Mouse (Mus musculus): ENCODE measurements around the gene Ssb. TPM values are rescaled to one million over a fixed set of nuclear protein-coding genes. Genes with fewer than 3 reads are reported as not detected.
"Not testable (repeated sequence)": the region's sequence is repeated elsewhere in the genome, so short reads cannot be mapped to it uniquely, and the experiment has no call there.

Ssb gene
- polyA plus RNA-seq, 1 experiment from 2014 or later = 426 TPM

DNA sequence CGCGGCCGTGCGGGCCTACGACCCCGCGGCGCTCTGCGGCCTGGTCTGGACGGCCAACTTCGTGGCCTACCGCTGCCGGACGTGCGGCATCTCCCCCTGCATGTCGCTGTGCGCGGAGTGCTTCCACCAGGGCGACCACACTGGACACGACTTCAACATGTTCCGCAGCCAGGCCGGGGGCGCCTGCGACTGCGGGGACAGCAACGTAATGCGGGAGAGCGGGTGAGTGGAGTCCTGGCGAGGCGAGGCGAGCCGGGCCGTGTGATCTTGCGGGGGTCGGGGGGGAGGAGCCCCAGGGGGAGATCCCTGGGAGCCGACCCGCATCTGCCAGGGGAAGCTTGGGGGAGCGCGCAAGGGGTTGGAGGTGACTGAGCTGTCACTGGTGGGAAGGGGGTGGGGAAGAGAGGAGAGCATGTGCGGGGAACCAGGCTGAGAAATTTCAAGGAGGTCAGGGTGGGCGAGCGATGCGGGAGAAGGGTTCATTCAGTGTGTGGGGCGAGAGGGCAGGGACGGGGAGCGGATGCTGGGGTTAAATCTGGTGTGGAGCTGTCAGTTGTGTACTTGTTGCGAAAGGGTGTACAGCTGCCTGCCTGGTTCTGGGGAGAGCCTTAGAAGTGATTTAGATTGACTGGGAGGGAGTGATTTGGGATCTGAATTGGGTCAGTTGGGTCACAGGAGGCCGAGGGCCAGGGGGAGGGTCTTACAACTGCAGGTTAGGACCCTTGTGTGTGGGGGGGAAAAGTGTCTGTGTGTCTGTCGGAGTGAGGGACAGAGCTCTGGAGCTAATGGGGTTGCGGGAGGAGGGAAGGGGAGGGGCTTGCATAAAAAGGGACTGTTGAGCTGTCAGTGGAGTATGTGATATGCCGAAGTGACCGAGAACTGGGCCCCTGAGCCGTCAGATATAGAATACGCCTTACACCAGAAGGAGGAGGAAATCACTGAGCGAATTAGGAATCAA, 36.5 kb downstream of the Ssb start:
- Histone ChIP-seq H3K4me2 (ENCODE audit: low read depth, severe bottlenecking) (peak overlapping the region; percentile 93), H3K4me3 (ENCODE audit: low read depth, low read length) (peak overlapping the region; percentile 97), H3K27me3 (ENCODE audit: control insufficient read depth, insufficient read depth, low read length) (no peaks in the 10 kb centered on the region), H3K36me3 (ENCODE audit: control insufficient read depth, insufficient read depth, low read length) (no peaks in the 10 kb centered on the region; the same call in 1 of the 2 replicates), H3K9ac (ENCODE audit: low read length) (peak overlapping the region; percentile 99), H3K9me3 (ENCODE audit: control insufficient read depth, low read length) (no peaks in the 10 kb centered on the region), H3K4me1 (ENCODE audit: control insufficient read depth, insufficient read depth, low read length) (peaks cover 6% of the 10 kb centered on the region; the same call in 1 of the 2 replicates), H3K27ac (replicated peaks; ENCODE audit: low read depth, low read length) (peak overlapping the region; percentile 87)
- ATAC-seq (ENCODE audit: insufficient number of reproducible peaks, low FRiP score, low TSS enrichment, low read depth) (peak; percentile 26), DNase-seq (ENCODE audit: low spot score) (peak; percentile 69)
- 1% methylated on average over 51 of the region's 55 CpGs for WGBS

DNA sequence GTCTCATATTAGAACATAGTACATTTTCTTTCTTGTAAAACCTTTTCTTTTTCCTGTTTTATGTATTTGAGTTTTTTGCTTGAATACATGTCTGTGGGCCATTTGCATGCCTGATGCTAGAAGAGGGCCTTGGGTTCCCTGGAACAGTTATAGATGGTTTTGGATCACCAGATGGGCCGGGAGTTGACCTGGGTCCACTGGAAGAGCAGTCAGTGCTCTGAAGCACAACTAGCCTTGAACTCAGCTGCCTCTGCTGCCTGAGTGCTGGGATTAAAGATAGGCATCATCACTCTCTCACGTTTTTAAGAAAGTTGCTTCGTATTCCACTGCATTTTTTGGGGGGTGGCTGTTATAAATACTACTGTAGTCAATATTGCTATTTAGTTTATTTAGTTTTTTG, 42.2 kb downstream of the Ssb start:
- no peak overlapping the region for H3K27ac ChIP-seq (replicated peaks; ENCODE audit: low read depth, low read length)
- no peaks in the 10 kb centered on the region for H3K27me3 ChIP-seq (ENCODE audit: control insufficient read depth, insufficient read depth, low read length)
- H3K4me1 ChIP-seq (ENCODE audit: control insufficient read depth, insufficient read depth, low read length) = peaks cover under 1% of the 10 kb centered on the region; the same call in 1 of the 2 replicates
- H3K4me3 ChIP-seq (ENCODE audit: low read depth, low read length) = no peak overlapping the region
- DNase-seq (ENCODE audit: low spot score) (no peak), ATAC-seq (ENCODE audit: insufficient number of reproducible peaks, low FRiP score, low TSS enrichment, low read depth) (no peak)
- WGBS = 86% methylated on average over 3 of the region's 3 CpGs
- no peaks in the 10 kb centered on the region for H3K9me3 ChIP-seq (ENCODE audit: control insufficient read depth, low read length)
- H3K4me2 ChIP-seq (ENCODE audit: low read depth, severe bottlenecking) = no peak overlapping the region
- no peak overlapping the region for H3K9ac ChIP-seq (ENCODE audit: low read length)
- H3K36me3 ChIP-seq (ENCODE audit: control insufficient read depth, insufficient read depth, low read length) = peaks cover 2% of the 10 kb centered on the region; the same call in 1 of the 2 replicates

DNA sequence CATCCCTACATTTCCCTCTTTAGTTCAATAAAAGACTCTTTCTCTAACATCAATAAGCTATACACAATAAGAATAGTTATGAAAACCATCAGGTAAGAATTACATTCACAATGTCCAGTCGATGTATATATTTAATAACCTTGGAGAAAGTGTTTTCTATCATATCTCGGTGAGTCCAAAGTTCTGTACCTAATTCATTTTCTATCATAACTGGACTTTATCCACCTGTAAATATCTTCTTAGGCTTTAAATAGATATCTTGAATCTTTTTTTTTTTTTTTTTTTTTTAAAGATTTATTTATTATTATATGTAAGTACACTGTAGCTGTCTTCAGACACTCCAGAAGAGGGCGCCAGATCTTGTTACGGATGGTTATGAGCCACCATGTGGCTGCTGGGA, 46.0 kb downstream of the Ssb start:
- 89% methylated on average over 4 of the region's 4 CpGs for WGBS
- H3K36me3 ChIP-seq (ENCODE audit: control insufficient read depth, insufficient read depth, low read length); H3K27ac ChIP-seq (replicated peaks; ENCODE audit: low read depth, low read length); H3K4me1 ChIP-seq (ENCODE audit: control insufficient read depth, insufficient read depth, low read length); ATAC-seq (ENCODE audit: insufficient number of reproducible peaks, low FRiP score, low TSS enrichment, low read depth); H3K9me3 ChIP-seq (ENCODE audit: control insufficient read depth, low read length); DNase-seq (ENCODE audit: low spot score); H3K9ac ChIP-seq (ENCODE audit: low read length); H3K4me3 ChIP-seq (ENCODE audit: low read depth, low read length); H3K27me3 ChIP-seq (ENCODE audit: control insufficient read depth, insufficient read depth, low read length); H3K4me2 ChIP-seq (ENCODE audit: low read depth, severe bottlenecking): not testable (repeated sequence)

- H3K9me3 ChIP-seq (ENCODE audit: control insufficient read depth, low read length) = no peaks in the 10 kb centered on the region
- no peak overlapping the region for H3K27ac ChIP-seq (replicated peaks; ENCODE audit: low read depth, low read length)
- no peaks in the 10 kb centered on the region for H3K27me3 ChIP-seq (ENCODE audit: control insufficient read depth, insufficient read depth, low read length)
- ATAC-seq (ENCODE audit: insufficient number of reproducible peaks, low FRiP score, low TSS enrichment, low read depth) = no peak
- no peak overlapping the region for H3K9ac ChIP-seq (ENCODE audit: low read length)
- peaks cover 6% of the 10 kb centered on the region; the same call in 1 of the 2 replicates for H3K36me3 ChIP-seq (ENCODE audit: control insufficient read depth, insufficient read depth, low read length)
- WGBS = 68% methylated on average over 2 of the region's 2 CpGs
- H3K4me2 ChIP-seq (ENCODE audit: low read depth, severe bottlenecking) = no peak overlapping the region
- DNase-seq (ENCODE audit: low spot score) = no peak
- no peak overlapping the region for H3K4me3 ChIP-seq (ENCODE audit: low read depth, low read length)
- no peaks in the 10 kb centered on the region for H3K4me1 ChIP-seq (ENCODE audit: control insufficient read depth, insufficient read depth, low read length)
Measured at GRCm38 (mm10) chr2:69912801-69913200, 51.4 kb downstream of the Ssb start.

DNA sequence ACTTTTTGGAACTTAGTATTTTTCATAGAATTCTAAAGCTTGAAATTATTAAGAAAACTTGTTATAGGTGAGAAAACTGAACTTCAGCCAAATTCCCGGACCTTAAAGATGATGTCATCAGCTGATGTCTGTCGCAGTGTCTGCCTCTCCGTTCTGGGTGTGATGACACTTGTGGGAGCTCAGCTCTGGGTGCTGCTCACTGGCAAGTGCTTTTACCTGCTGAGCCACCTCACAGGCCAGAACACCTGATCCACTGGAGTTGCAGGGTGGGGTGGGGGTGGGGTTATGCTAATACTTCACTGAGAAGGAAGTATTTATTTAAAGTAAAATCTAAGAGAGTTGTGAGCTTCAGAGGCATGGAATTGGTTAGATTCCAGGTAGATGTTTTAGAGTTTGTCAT, 55.9 kb downstream of the Ssb start:
- no peak overlapping the region for H3K27ac ChIP-seq (replicated peaks; ENCODE audit: low read depth, low read length)
- H3K4me1 ChIP-seq (ENCODE audit: control insufficient read depth, insufficient read depth, low read length) = no peaks in the 10 kb centered on the region
- H3K4me3 ChIP-seq (ENCODE audit: low read depth, low read length) = no peak overlapping the region
- H3K9ac ChIP-seq (ENCODE audit: low read length) = no peak overlapping the region
- WGBS = 89% methylated on average over 3 of the region's 3 CpGs
- DNase-seq (ENCODE audit: low spot score) (no peak), ATAC-seq (ENCODE audit: insufficient number of reproducible peaks, low FRiP score, low TSS enrichment, low read depth) (no peak)
- H3K9me3 ChIP-seq (ENCODE audit: control insufficient read depth, low read length) = no peaks in the 10 kb centered on the region
- H3K27me3 ChIP-seq (ENCODE audit: control insufficient read depth, insufficient read depth, low read length) = no peaks in the 10 kb centered on the region
- H3K4me2 ChIP-seq (ENCODE audit: low read depth, severe bottlenecking) = no peak overlapping the region
- peaks cover 4% of the 10 kb centered on the region; the same call in 1 of the 2 replicates for H3K36me3 ChIP-seq (ENCODE audit: control insufficient read depth, insufficient read depth, low read length)

Other genes with a start within 250 kb of the Ssb start
- 17.4 and 20.7 TPM in 2 replicates for gene Bbs5, start 214.4 kb upstream of the Ssb start, polyA plus RNA-seq (2014; fragmentation: Nextera tagmentation; extraction: Ambion mirVana)
- gene Klhl41, start 191.4 kb upstream of the Ssb start, polyA plus RNA-seq (2014; fragmentation: Nextera tagmentation; extraction: Ambion mirVana) = 2.7 and 3.5 TPM in 2 replicates
- gene Fastkd1, start 148.0 kb upstream of the Ssb start, polyA plus RNA-seq (2014; fragmentation: Nextera tagmentation; extraction: Ambion mirVana) = 17.5 and 18.3 TPM in 2 replicates
- 138 and 150 TPM in 2 replicates for gene Ppig, start 139.0 kb upstream of the Ssb start, polyA plus RNA-seq (2014; fragmentation: Nextera tagmentation; extraction: Ambion mirVana)
- 2.2 and 3.0 TPM in 2 replicates for gene Ccdc173, start 72.0 kb upstream of the Ssb start, polyA plus RNA-seq (2014; fragmentation: Nextera tagmentation; extraction: Ambion mirVana)
- 29.2 and 31.5 TPM in 2 replicates for gene Phospho2, start 71.9 kb upstream of the Ssb start, polyA plus RNA-seq (2014; fragmentation: Nextera tagmentation; extraction: Ambion mirVana)
- gene Klhl23, start 39.6 kb upstream of the Ssb start, polyA plus RNA-seq (2014; fragmentation: Nextera tagmentation; extraction: Ambion mirVana) = 31.6 and 35.7 TPM in 2 replicates
- 35.7 and 36.2 TPM in 2 replicates for gene Mettl5, start 24.1 kb downstream of the Ssb start, polyA plus RNA-seq (2014; fragmentation: Nextera tagmentation; extraction: Ambion mirVana)
- 13.2 and 20.1 TPM in 2 replicates for gene Ubr3, start 35.7 kb downstream of the Ssb start, polyA plus RNA-seq (2014; fragmentation: Nextera tagmentation; extraction: Ambion mirVana)
- gene Myo3b, start 177.6 kb downstream of the Ssb start, polyA plus RNA-seq (2014; fragmentation: Nextera tagmentation; extraction: Ambion mirVana) = not detected in 2 replicates